Mouse (Mus musculus): ENCODE data around the gene Nol3.
"Not testable (repeated sequence)": the region's sequence is repeated elsewhere in the genome, so short reads cannot be mapped to it uniquely, and the experiment has no call there.

The Nol3 gene

GRCm38 (mm10) chr8:105275840-105276239 is at the start of gene Nol3:
Gene Nol3, plus strand, starts transcription at chr8:105276140.
- in situ Hi-C loops (cut with MboI; ENCODE audit: unreplicated experiment in 2 of 2) = no loop called here

GRCm38 (mm10) chr8:105231503-105232320 is 44.2 kb upstream of the Nol3 start:
- in situ Hi-C loops (cut with MboI; ENCODE audit: unreplicated experiment in 2 of 2) = no loop called here

- in situ Hi-C loops (cut with MboI; ENCODE audit: unreplicated experiment in 2 of 2) = not testable (repeated sequence)
Observed at GRCm38 (mm10) chr8:105232321-105232693, 43.6 kb upstream of the Nol3 start.

- in situ Hi-C loops (cut with MboI; ENCODE audit: unreplicated experiment in 2 of 2) = no loop called here
Observed at GRCm38 (mm10) chr8:105233126-105233935, 42.6 kb upstream of the Nol3 start.

GRCm38 (mm10) chr8:105235206-105235605 is 40.7 kb upstream of the Nol3 start:
- in situ Hi-C loops (cut with MboI; ENCODE audit: unreplicated experiment in 2 of 2) = no loop called here

- in situ Hi-C loops (cut with MboI; ENCODE audit: unreplicated experiment in 2 of 2) = no loop called here
Observed at GRCm38 (mm10) chr8:105237442-105238142, 38.3 kb upstream of the Nol3 start.

GRCm38 (mm10) chr8:105241016-105241415 is 34.9 kb upstream of the Nol3 start:
- in situ Hi-C loops (cut with MboI; ENCODE audit: unreplicated experiment in 2 of 2) = no loop called here

GRCm38 (mm10) chr8:105251954-105252353 is 24.0 kb upstream of the Nol3 start:
- in situ Hi-C loops (cut with MboI; ENCODE audit: unreplicated experiment in 2 of 2) = loop anchor here in 1 of 2 experiments (5.0 kb wide), 1 partner anchor 35 kb away; the partner anchor contains the start of gene 4931428F04Rik

GRCm38 (mm10) chr8:105252680-105253537 is 23.0 kb upstream of the Nol3 start:
- in situ Hi-C loops (cut with MboI; ENCODE audit: unreplicated experiment in 2 of 2) = loop anchor here in 1 of 2 experiments (5.0 kb wide), 1 partner anchor 34 kb away; the partner anchor contains the start of gene 4931428F04Rik

- in situ Hi-C loops (cut with MboI; ENCODE audit: unreplicated experiment in 2 of 2) = loop anchor here in 1 of 2 experiments (5.0 kb wide), 1 partner anchor 34 kb away; the partner anchor contains the start of gene 4931428F04Rik
Observed at GRCm38 (mm10) chr8:105253766-105254151, 22.2 kb upstream of the Nol3 start.

- in situ Hi-C loops (cut with MboI; ENCODE audit: unreplicated experiment in 2 of 2) = loop anchor here in 1 of 2 experiments (5.0 kb wide), 1 partner anchor 33 kb away; the partner anchor contains the start of gene 4931428F04Rik
Observed at GRCm38 (mm10) chr8:105254152-105254965, 21.6 kb upstream of the Nol3 start.

- in situ Hi-C loops (cut with MboI; ENCODE audit: unreplicated experiment in 2 of 2) = loop anchor here in 1 of 2 experiments (5.0 kb wide), 1 partner anchor 32 kb away; the partner anchor contains the start of gene 4931428F04Rik
Observed at GRCm38 (mm10) chr8:105254966-105255350, 21.0 kb upstream of the Nol3 start, which contains the start of gene B3gnt9. Gene B3gnt9, minus strand, starts transcription at chr8:105255153.

GRCm38 (mm10) chr8:105257318-105258114 is 18.4 kb upstream of the Nol3 start:
- in situ Hi-C loops (cut with MboI; ENCODE audit: unreplicated experiment in 2 of 2) = no loop called here

GRCm38 (mm10) chr8:105258911-105259720 is 16.8 kb upstream of the Nol3 start:
- in situ Hi-C loops (cut with MboI; ENCODE audit: unreplicated experiment in 2 of 2) = no loop called here

- in situ Hi-C loops (cut with MboI; ENCODE audit: unreplicated experiment in 2 of 2) = loop anchor here in 1 of 2 experiments (10.0 kb wide), 1 partner anchor 95 kb away; no protein-coding TSS in a partner anchor
Observed at GRCm38 (mm10) chr8:105259721-105260320, 16.1 kb upstream of the Nol3 start.

GRCm38 (mm10) chr8:105260371-105261099 is 15.4 kb upstream of the Nol3 start:
- in situ Hi-C loops (cut with MboI; ENCODE audit: unreplicated experiment in 2 of 2) = loop anchor here in 1 of 2 experiments (10.0 kb wide), 1 partner anchor 96 kb away; no protein-coding TSS in a partner anchor
